Mouse (Mus musculus): ENCODE data around the gene Gm20737.
"Not testable (repeated sequence)": the region's sequence is repeated elsewhere in the genome, so short reads cannot be mapped to it uniquely, and the experiment has no call there.

The Gm20737 gene

DNA sequence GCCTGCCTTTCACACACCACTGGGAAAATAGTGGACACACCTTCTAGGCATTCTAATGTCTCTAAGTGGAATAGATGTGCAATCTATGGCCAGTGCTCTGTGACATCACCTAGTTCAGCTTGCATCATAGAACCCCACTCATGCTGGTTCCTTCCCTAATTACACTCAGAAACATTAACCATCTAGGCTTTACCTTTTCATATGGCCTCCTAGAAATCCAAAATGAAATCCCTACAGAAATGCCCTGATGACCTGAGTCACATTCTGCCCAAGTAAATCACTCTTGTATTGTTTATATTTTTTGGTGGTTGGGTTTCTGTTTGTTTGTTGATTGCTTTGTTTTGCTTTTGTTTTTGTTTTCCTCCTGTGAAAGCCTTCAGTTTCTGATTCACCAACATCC lies at the start of gene Gm20737:
TSS of gene Gm20737 (minus strand) at position 101 of the 400 bp plus-strand sequence.
- not testable (repeated sequence) for DNase-seq (ENCODE audit: extremely low spot score, low read depth, low spot score)

DNA sequence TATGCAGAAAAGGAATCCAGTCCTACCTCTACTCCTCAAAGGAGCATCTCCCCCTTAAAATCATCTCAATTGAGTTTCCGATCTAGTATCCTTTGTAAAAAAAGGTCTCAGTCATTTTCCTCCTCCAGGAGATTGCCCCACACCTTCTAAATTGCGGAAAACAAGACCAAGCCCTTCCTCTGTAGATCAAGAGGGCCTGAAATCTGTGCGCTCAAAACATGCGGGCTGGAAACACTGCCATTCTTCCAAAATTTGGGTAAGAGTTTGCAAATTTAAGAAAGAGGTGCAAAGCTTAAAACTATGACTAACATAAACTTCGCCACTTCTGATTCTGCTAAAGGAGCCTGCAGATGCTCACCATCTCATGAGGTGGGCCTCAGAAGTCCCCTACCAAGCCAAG lies 17.3 kb upstream of the Gm20737 start, which contains the start of gene Gm21775:
TSS of gene Gm21775 (plus strand) at position 301 of the 400 bp plus-strand sequence.
- DNase-seq (ENCODE audit: extremely low spot score, low read depth, low spot score), result not testable (repeated sequence)

Measured in hindlimb bud, embryonic 11.5 days (tissue).